Mouse (Mus musculus) left cerebral cortex, adult 9 months (tissue): ENCODE measurements around the gene Epb41l4b.

ENCODE experiments used
- DNase-seq, 2 experiments: peaks; one replicate each; pipeline ENCODE4 v3.0.0; 2022; ENCODE audit warnings: low spot score in 2 of 2

Epb41l4b gene

GRCm38 (mm10) chr4:57114617-57115592 lies 28.3 kb downstream of the Epb41l4b start:
- DNase-seq, result no peak

GRCm38 (mm10) chr4:57113472-57114216 lies 29.6 kb downstream of the Epb41l4b start:
- DNase-seq, result no peak

- DNase-seq, result no peak
These were observed 31.2 kb downstream of the Epb41l4b start for GRCm38 (mm10) chr4:57111992-57112540.

GRCm38 (mm10) chr4:57111411-57111810 lies 31.8 kb downstream of the Epb41l4b start:
- DNase-seq, result no peak

- no peak for DNase-seq
These were observed 33.7 kb downstream of the Epb41l4b start for GRCm38 (mm10) chr4:57109543-57109942.

- no peak for DNase-seq
These were observed 37.9 kb downstream of the Epb41l4b start for GRCm38 (mm10) chr4:57105339-57105738.

- DNase-seq, result no peak
These were observed 39.4 kb downstream of the Epb41l4b start for GRCm38 (mm10) chr4:57103830-57104229.

GRCm38 (mm10) chr4:57101095-57101494 lies 42.1 kb downstream of the Epb41l4b start:
- DNase-seq, result no peak

GRCm38 (mm10) chr4:57097411-57097810 lies 45.8 kb downstream of the Epb41l4b start:
- DNase-seq, result no peak

- DNase-seq, result peak in 1 of 2 experiments; percentile 11
These were observed 47.7 kb downstream of the Epb41l4b start for GRCm38 (mm10) chr4:57095569-57095968.

GRCm38 (mm10) chr4:57091363-57091762 lies 51.9 kb downstream of the Epb41l4b start:
- DNase-seq, result peak in 1 of 2 experiments; percentile 21

- DNase-seq, result no peak
These were observed 54.9 kb downstream of the Epb41l4b start for GRCm38 (mm10) chr4:57088301-57088700.

- no peak for DNase-seq
These were observed 57.4 kb downstream of the Epb41l4b start for GRCm38 (mm10) chr4:57085750-57086400.

- no peak for DNase-seq
These were observed 59.6 kb downstream of the Epb41l4b start for GRCm38 (mm10) chr4:57083653-57084052.

- DNase-seq, result no peak
These were observed 60.3 kb downstream of the Epb41l4b start for GRCm38 (mm10) chr4:57082775-57083428.

- no peak for DNase-seq
These were observed 61.8 kb downstream of the Epb41l4b start for GRCm38 (mm10) chr4:57081463-57081862.

GRCm38 (mm10) chr4:57073843-57074242 lies 69.4 kb downstream of the Epb41l4b start:
- no peak for DNase-seq

GRCm38 (mm10) chr4:57073174-57073573 lies 70.1 kb downstream of the Epb41l4b start:
- no peak for DNase-seq

- no peak for DNase-seq
These were observed 72.6 kb downstream of the Epb41l4b start for GRCm38 (mm10) chr4:57070640-57071039.

GRCm38 (mm10) chr4:57068397-57068796 lies 74.8 kb downstream of the Epb41l4b start:
- no peak for DNase-seq

GRCm38 (mm10) chr4:57067801-57068200 lies 75.4 kb downstream of the Epb41l4b start:
- no peak for DNase-seq
